Mouse (Mus musculus) midbrain, embryonic 14.5 days (tissue): ENCODE data around the gene Prdx4. TPM values are rescaled to one million over a fixed set of nuclear protein-coding genes. Genes with fewer than 3 reads are reported as not detected.
"Not testable (repeated sequence)": the region's sequence is repeated elsewhere in the genome, so short reads cannot be mapped to it uniquely, and the experiment has no call there.

Experiments
- ATAC-seq: fragments of 200-750 bp; cut with Nextera tagmentation; 2 replicates; pipeline ENCODE4 v1.8.0; 2017; ENCODE audit warnings: moderate number of reproducible peaks, moderate library complexity; ENCODE audit not compliant: low FRiP score, low TSS enrichment
- DNase-seq: peaks from one replicate; pipeline ENCODE4 v3.0.0-alpha.2; 2015
- H3K27ac ChIP-seq: fragments of 300-500 bp; sonication (generic); replicated peaks from 2 replicates; pipeline ENCODE4 v1.5.1; 2014; ENCODE audit warnings: mild to moderate bottlenecking, low read depth, low read length, moderate library complexity
- H3K27me3 ChIP-seq: fragments of 300-500 bp; sonication (generic); 2 replicates; pipeline ENCODE4 v1.6.1; 2014; ENCODE audit warnings: low read length, control low read depth, mixed read lengths; ENCODE audit not compliant: control insufficient read depth, insufficient read depth
- H3K36me3 ChIP-seq: fragments of 300-500 bp; sonication (generic); 2 replicates; pipeline ENCODE4 v1.6.1; 2014; ENCODE audit warnings: low read length, control low read depth; ENCODE audit not compliant: control insufficient read depth, insufficient read depth
- H3K4me1 ChIP-seq: fragments of 300-500 bp; sonication (generic); 2 replicates; pipeline ENCODE4 v1.6.1; 2014; ENCODE audit warnings: mild to moderate bottlenecking, antibody characterized with exemption, low read length, control low read depth; ENCODE audit not compliant: control insufficient read depth, insufficient read depth
- H3K4me2 ChIP-seq: fragments of 300-500 bp; sonication (generic); 2 replicates; pipeline ENCODE4 v1.6.1; 2014; ENCODE audit warnings: mild to moderate bottlenecking, low read length, moderate library complexity
- H3K4me3 ChIP-seq: fragments of 300-500 bp; sonication (generic); replicated peaks from 2 replicates; pipeline ENCODE4 v1.5.1; 2014; ENCODE audit warnings: low read depth, low read length
- H3K9ac ChIP-seq: fragments of 300-500 bp; sonication (generic); replicated peaks from 2 replicates; pipeline ENCODE4 v1.6.1; 2014; ENCODE audit warnings: mild to moderate bottlenecking, low read length, moderate library complexity
- H3K9me3 ChIP-seq: fragments of 300-500 bp; sonication (generic); 2 replicates; pipeline ENCODE4 v1.6.1; 2016; ENCODE audit warnings: low read length, control low read depth, mixed read lengths; ENCODE audit not compliant: control insufficient read depth
- WGBS: fragments of 180-500 bp; shearing (Covaris S2); extraction: QIAGEN DNeasy Blood & Tissue Kit; methylation state at CpG from one replicate; pipeline ENCODE4 v1.1.7; 2014; 5-methylcytosine and 5-hydroxymethylcytosine counted together
- polyA plus RNA-seq: library from polyadenylated mRNA; unstranded; fragments of >200 nt; fragmentation: Nextera tagmentation; extraction: Ambion mirVana; gene quantifications from 2 replicates; pipeline ENCODE4 v1.2.1, GENCODE M21; 2014

Prdx4 gene
- polyA plus RNA-seq, result 89.1 and 105 TPM in 2 replicates

DNA sequence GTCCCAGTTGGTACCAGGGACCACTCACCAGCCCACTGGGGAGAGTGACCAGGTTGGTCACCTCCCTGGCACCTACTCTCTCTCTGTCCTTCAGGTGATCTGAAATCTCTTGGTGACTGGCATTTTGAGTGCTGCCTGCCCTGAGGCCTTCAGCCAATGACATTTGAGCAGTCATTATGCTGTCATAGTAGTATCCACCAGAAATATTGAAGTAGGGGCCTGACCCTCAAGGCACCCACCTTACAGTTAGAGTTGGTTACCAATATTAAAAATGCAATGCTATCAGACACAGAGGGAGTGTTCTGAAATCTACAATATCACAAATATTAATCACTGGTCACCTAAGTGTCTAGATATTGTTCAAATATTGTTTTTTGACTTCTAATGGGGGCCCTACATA, at the start of gene Prdx4:
Prdx4 (minus strand) TSS at position 101 of the 400 bp plus-strand sequence.
- Histone ChIP-seq H3K4me2 (no peak within 1 kb of the TSS), H3K4me3 (no peak within 1 kb of the TSS), H3K9ac (no peak within 1 kb of the TSS), H3K27ac (no peak within 1 kb of the TSS), H3K36me3 (no peaks in the 10 kb centered on the region), H3K4me1 (no peaks in the 10 kb centered on the region), H3K27me3 (no peaks in the 10 kb centered on the region), H3K9me3 (no peaks in the 10 kb centered on the region)
- no peak for ATAC-seq
- DNase-seq, result no peak

DNA sequence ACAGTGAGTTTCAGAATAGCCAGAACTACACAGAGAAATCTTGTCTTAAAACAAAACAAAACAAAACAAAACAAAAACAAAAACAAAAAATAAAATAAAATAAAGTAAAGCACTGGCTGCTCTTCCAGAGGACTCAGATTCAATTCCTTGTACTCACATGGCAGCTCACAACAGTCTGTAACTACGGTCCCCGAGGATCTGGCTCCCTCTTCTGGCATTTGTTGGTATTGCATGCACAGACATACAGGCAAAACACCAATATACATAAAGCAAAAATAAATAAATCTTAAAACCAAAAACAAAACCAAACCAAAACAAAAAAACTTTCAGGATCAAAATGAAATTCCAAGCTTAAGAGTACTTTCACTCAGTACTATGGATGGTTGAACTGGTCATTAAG, 36.0 kb upstream of the Prdx4 start:
- WGBS, result 37% methylated on average over 2 of the region's 2 CpGs
- no peaks in the 10 kb centered on the region for H3K9me3 ChIP-seq
- no peak overlapping the region for H3K9ac ChIP-seq
- no peaks in the 10 kb centered on the region for H3K4me1 ChIP-seq
- no peaks in the 10 kb centered on the region for H3K27me3 ChIP-seq
- H3K36me3 ChIP-seq, result no peaks in the 10 kb centered on the region
- H3K27ac ChIP-seq, result no peak overlapping the region
- ATAC-seq (no peak), DNase-seq (peak; percentile 46)
- no peak overlapping the region for H3K4me3 ChIP-seq
- H3K4me2 ChIP-seq, result no peak overlapping the region

DNA sequence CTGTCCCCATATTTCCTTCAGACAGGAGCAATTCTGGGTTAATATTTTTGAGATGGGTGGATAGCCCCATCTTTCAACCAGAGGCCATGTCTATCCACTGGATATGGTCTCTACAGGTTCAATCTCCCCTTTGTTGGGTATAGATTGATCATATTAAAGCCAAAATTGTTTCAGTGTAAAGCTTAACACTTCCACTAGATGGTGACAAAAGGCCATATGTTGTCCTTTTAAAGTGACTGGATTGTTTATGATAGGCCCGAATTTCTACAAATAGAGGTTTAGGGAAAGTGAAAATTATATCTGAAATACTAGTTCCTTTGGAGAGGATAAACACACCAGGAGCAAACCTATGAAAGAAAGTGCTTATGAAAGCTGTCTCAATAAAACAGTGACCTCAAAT, 34.9 kb upstream of the Prdx4 start:
- 49% methylated on average over 1 of the region's 1 CpGs for WGBS

DNA sequence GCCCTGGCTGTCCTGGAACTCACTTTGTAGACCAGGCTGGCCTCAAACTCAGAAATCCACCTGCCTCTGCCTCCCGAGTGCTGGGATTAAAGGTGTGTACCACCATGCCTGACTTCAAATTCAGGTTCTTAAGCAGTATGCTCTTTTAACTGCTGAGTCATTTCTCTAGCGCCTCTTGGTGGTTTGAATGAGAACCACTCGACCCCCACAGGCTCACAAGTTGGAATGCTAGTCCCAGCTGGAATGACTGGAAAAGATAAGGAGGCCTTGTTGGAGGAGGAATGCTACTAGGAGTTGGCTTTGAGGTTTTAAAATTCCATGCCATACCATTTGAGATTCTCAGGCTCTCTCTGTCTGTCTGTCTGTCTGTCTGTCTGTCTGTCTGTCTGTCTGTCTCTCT, 29.6 kb upstream of the Prdx4 start:
- not testable (repeated sequence) for DNase-seq, H3K27ac ChIP-seq, ATAC-seq, H3K36me3 ChIP-seq, H3K4me2 ChIP-seq, H3K9ac ChIP-seq, H3K27me3 ChIP-seq, H3K9me3 ChIP-seq, H3K4me3 ChIP-seq, H3K4me1 ChIP-seq
- WGBS, result 61% methylated on average over 3 of the region's 3 CpGs

More for the DNA sequence above, 34.9 kb upstream of the Prdx4 start:
- Histone ChIP-seq H3K9ac (no peak overlapping the region), H3K4me1 (no peaks in the 10 kb centered on the region), H3K4me2 (no peak overlapping the region), H3K27me3 (no peaks in the 10 kb centered on the region), H3K27ac (no peak overlapping the region), H3K9me3 (no peaks in the 10 kb centered on the region), H3K36me3 (no peaks in the 10 kb centered on the region), H3K4me3 (no peak overlapping the region)
- DNase-seq (peak; percentile 65), ATAC-seq (no peak)

DNA sequence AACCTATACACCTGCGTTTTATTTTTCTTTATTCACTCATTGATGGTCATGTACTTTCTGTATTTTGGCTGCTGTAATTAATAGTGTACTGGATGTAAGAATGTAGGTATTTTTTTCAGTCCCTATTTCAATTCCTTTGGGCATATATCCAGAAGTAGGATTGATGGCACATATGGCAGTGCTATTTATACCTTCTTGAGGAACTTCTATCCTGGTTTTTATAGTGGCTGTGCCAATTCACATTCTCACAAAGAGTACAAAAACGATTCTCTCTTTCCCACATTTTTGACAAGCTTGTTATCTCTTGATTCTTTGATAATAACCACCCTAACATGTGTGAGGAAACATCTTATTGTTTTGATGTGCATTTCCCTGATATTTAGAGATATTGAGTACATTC, 24.5 kb upstream of the Prdx4 start:
- Histone ChIP-seq H3K4me2 (no peak overlapping the region), H3K36me3 (no peaks in the 10 kb centered on the region), H3K27me3 (no peaks in the 10 kb centered on the region), H3K4me3 (no peak overlapping the region), H3K9me3 (no peaks in the 10 kb centered on the region), H3K9ac (no peak overlapping the region), H3K27ac (no peak overlapping the region), H3K4me1 (no peaks in the 10 kb centered on the region)
- DNase-seq (no peak), ATAC-seq (no peak)
- 60% methylated on average over 2 of the region's 2 CpGs for WGBS

DNA sequence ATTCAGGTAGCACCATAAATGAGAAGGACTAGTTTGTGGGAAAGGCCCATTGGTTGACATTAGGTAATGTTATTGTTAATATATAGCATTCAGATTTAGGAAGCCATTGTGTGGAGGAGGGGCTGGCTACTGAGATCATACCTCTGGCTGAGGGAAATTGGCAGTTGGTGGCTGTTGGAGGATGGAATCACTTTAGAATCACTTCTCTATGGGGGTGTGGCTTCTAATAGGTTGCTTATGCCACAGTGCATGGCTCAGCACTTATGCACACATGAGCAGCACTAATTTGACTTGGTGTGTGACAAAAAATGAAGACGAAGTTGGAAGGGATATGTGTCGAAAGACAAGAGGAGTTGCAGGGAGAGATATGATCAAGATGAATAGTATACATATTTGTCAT, 5.7 kb upstream of the Prdx4 start:
- H3K4me1 ChIP-seq, result no peaks in the 10 kb centered on the region
- ATAC-seq, result no peak
- H3K4me2 ChIP-seq, result no peak overlapping the region
- H3K9me3 ChIP-seq, result no peaks in the 10 kb centered on the region
- no peak overlapping the region for H3K9ac ChIP-seq
- H3K27ac ChIP-seq, result no peak overlapping the region
- no peak for DNase-seq
- no peaks in the 10 kb centered on the region for H3K36me3 ChIP-seq
- 94% methylated on average over 2 of the region's 2 CpGs for WGBS
- no peaks in the 10 kb centered on the region for H3K27me3 ChIP-seq
- H3K4me3 ChIP-seq, result no peak overlapping the region

DNA sequence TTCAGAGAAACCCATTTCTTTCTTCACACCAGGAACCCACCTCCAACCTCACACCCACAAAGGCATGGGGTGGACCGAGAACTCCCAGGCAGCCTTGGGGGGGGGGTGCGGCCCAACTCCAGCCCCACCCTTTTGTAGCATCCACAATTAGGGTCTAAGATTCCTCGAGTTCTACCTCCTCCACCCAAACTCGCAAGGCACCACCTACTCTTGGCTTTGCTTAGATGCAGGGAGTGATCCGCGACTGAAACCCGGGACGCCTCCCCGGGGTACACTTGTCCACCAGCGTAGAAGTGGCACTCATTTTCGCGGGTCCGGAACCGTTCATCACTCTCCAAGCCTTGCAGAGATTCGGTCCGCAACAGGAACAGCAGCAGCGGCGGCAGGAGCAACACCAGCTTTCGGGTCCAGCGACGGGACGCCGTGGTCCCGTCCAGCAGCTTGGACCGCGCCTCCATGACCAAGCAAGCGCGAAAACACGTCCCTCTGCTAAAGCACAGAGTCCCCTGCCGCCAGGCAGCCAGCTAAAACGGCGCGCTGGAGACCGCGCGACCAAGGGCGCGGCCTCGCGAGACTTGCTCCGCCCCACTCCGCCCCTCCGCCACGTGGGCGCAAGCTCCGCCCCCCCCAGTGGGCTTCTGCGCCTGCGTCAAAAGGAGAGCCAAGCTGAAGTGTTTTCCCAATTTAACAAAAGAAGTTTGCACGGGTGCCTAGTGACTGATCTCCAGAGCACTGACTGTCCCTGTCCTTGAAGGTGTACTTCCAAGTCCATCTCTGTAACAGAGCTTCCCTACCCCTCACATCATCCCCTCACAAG, 2.4 kb downstream of the Prdx4 start:
- ATAC-seq (peak; percentile 97), DNase-seq (peak; percentile 92)
- Histone ChIP-seq H3K36me3 (no peaks in the 10 kb centered on the region), H3K27ac (peak overlapping the region; percentile 64; the same call in 1 of the 2 replicates), H3K4me3 (peak overlapping the region; percentile 49), H3K4me2 (peak overlapping the region; percentile 60), H3K4me1 (no peaks in the 10 kb centered on the region), H3K27me3 (no peaks in the 10 kb centered on the region), H3K9me3 (no peaks in the 10 kb centered on the region), H3K9ac (peak overlapping the region; percentile 54)
- 17% methylated on average over 49 of the region's 49 CpGs for WGBS

DNA sequence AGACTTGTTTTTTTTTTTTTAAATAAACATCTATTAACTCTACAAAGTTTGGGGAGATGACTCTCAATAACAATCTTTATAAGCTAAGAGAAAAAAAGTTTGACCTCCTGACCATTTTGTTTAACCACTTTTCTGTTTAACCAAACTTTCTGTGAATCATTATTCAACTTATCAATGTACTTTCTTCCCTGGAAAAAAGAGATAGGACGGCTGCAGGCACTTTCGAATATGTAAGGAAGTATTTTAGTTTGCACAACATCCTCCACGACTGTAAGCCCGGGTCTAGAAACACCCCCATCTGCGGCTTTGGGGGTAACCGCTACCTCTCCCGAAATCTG, 3.0 kb downstream of the Prdx4 start:
- DNase-seq, result no peak
- peak overlapping the region; percentile 54 for H3K9ac ChIP-seq
- 25% methylated on average over 7 of the region's 7 CpGs for WGBS
- no peak overlapping the region for H3K27ac ChIP-seq
- peak overlapping the region; percentile 60 for H3K4me2 ChIP-seq
- ATAC-seq, result no peak
- no peaks in the 10 kb centered on the region for H3K36me3 ChIP-seq
- peak overlapping the region; percentile 49 for H3K4me3 ChIP-seq
- H3K27me3 ChIP-seq, result no peaks in the 10 kb centered on the region
- H3K4me1 ChIP-seq, result no peaks in the 10 kb centered on the region
- no peaks in the 10 kb centered on the region for H3K9me3 ChIP-seq

DNA sequence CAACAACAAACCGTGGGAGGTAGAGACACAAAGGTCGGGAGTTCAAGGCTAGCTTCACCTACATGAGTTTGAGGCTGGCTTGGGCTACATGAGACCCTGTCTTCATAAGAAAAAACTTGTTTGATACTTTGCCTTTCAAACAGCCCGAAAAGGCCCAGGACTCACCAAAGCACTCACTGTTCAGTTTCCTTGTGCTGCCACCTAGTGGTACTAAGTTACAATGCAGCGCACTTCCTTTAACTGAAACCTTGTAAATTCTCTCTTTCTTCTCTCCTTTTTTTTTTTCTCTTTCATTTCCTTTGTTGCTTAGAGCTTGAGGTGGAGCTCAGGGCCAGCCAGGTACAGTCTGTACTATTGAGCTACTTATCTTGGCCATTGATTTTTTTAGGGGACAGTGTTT, 22.5 kb downstream of the Prdx4 start:
- Histone ChIP-seq H3K9me3 (no peaks in the 10 kb centered on the region), H3K27ac (no peak overlapping the region), H3K4me1 (no peaks in the 10 kb centered on the region), H3K4me2 (no peak overlapping the region), H3K36me3 (no peaks in the 10 kb centered on the region), H3K27me3 (no peaks in the 10 kb centered on the region), H3K9ac (no peak overlapping the region), H3K4me3 (no peak overlapping the region)
- WGBS, result 43% methylated on average over 4 of the region's 4 CpGs
- ATAC-seq (no peak), DNase-seq (peak; percentile 76)
